Mouse (Mus musculus) MEL (cell line): ENCODE data around the gene 9030612E09Rik. TPM values are rescaled to one million over a fixed set of nuclear protein-coding genes. Genes with fewer than 3 reads are reported as not detected.

Experiments
- DNase-seq: peaks from one replicate; pipeline ENCODE4 v3.0.0; 2011; ENCODE audit warnings: low read depth, low spot score
- H3K27ac ChIP-seq: 2 replicates; pipeline ENCODE4 v1.5.1; 2012; ENCODE audit warnings: low read depth, mild to moderate bottlenecking, control low read depth, low read length, moderate library complexity; ENCODE audit not compliant: control insufficient read depth
- H3K27me3 ChIP-seq, 2 experiments: fragments of 150-350 bp in 1 of 2; sonication (generic) in 1 of 2; 2 replicates each; pipeline ENCODE4 v1.6.1; 2012; ENCODE audit warnings: low read length in 2 of 2, mild to moderate bottlenecking in 2 of 2, improper control_type of control experiment in 1 of 2, moderate library complexity in 1 of 2; ENCODE audit not compliant: insufficient read depth in 2 of 2, control insufficient read depth in 1 of 2
- H3K36me3 ChIP-seq, 2 experiments: 2 replicates each; pipeline ENCODE4 v1.6.1; 2012 to 2014; ENCODE audit warnings: low read length in 2 of 2, improper control_type of control experiment in 1 of 2, inconsistent platforms in 1 of 2, mild to moderate bottlenecking in 1 of 2; ENCODE audit not compliant: insufficient read depth in 2 of 2, control insufficient read depth in 1 of 2
- H3K4me1 ChIP-seq, 2 experiments: fragments of 150-350 bp in 1 of 2; sonication (generic) in 1 of 2; 2 replicates each; pipeline ENCODE4 v1.6.1; 2012; ENCODE audit warnings: low read length in 2 of 2, improper control_type of control experiment in 1 of 2, mild to moderate bottlenecking in 1 of 2; ENCODE audit not compliant: insufficient read depth in 2 of 2, control insufficient read depth in 1 of 2
- H3K4me3 ChIP-seq, 2 experiments: fragments of 150-350 bp in 1 of 2; sonication (generic) in 1 of 2; 2 replicates each; pipeline ENCODE4 v1.5.1; 2012; ENCODE audit warnings: low read depth in 2 of 2, low read length in 2 of 2, mild to moderate bottlenecking in 2 of 2, moderate library complexity in 2 of 2, control low read depth in 1 of 2, improper control_type of control experiment in 1 of 2; ENCODE audit not compliant: control insufficient read depth in 1 of 2, insufficient read depth in 1 of 2
- H3K79me2 ChIP-seq: 2 replicates; pipeline ENCODE4 v1.6.1; 2012; ENCODE audit warnings: mild to moderate bottlenecking, low read length, moderate library complexity; ENCODE audit not compliant: control insufficient read depth, poor library complexity, insufficient read depth
- H3K9ac ChIP-seq: 2 replicates; pipeline ENCODE4 v1.6.1; 2012; ENCODE audit warnings: low read depth, mild to moderate bottlenecking, control low read depth, low read length, moderate library complexity; ENCODE audit not compliant: control insufficient read depth, poor library complexity, severe bottlenecking
- H3K9me3 ChIP-seq: fragments of 150-350 bp; sonication (generic); replicated peaks from 2 replicates; pipeline ENCODE4 v1.6.1; 2012; ENCODE audit warnings: mild to moderate bottlenecking, low read length, improper control_type of control experiment, moderate library complexity; ENCODE audit not compliant: insufficient read depth
- CHD1 ChIP-seq: IDR thresholded peaks from 2 replicates; pipeline ENCODE4 v1.6.1; 2012; ENCODE audit warnings: low read depth, mild to moderate bottlenecking, inconsistent platforms, low read length, improper control_type of control experiment
- CHD2 ChIP-seq: IDR thresholded peaks from 2 replicates; pipeline ENCODE4 v1.6.1; 2011; ENCODE audit warnings: low read length, improper control_type of control experiment
- GATA1 ChIP-seq: IDR thresholded peaks from 2 replicates; pipeline ENCODE4 v1.6.1; 2011; ENCODE audit warnings: low read depth, low read length, improper control_type of control experiment
- HCFC1 ChIP-seq: IDR thresholded peaks from 2 replicates; pipeline ENCODE4 v1.6.1; 2012; ENCODE audit warnings: low read depth, mild to moderate bottlenecking, inconsistent platforms, low read length, improper control_type of control experiment, moderate library complexity
- MAFK ChIP-seq: IDR thresholded peaks from 2 replicates; pipeline ENCODE4 v1.6.1; 2011; ENCODE audit warnings: low read depth, mild to moderate bottlenecking, low read length, improper control_type of control experiment, borderline replicate concordance
- MAX ChIP-seq: IDR thresholded peaks from 2 replicates; pipeline ENCODE4 v1.6.1; 2011; ENCODE audit warnings: low read length, improper control_type of control experiment
- MAZ ChIP-seq: IDR thresholded peaks from 2 replicates; pipeline ENCODE4 v1.6.1; 2012; ENCODE audit warnings: low read depth, mild to moderate bottlenecking, inconsistent platforms, low read length, improper control_type of control experiment
- MXI1 ChIP-seq: IDR thresholded peaks from 2 replicates; pipeline ENCODE4 v1.6.1; 2011; ENCODE audit warnings: mild to moderate bottlenecking, low read depth, low read length, improper control_type of control experiment
- NELFE ChIP-seq: IDR thresholded peaks from 2 replicates; pipeline ENCODE4 v1.6.1; 2011; ENCODE audit warnings: low read depth, low read length, improper control_type of control experiment
- RAD21 ChIP-seq: IDR thresholded peaks from 2 replicates; pipeline ENCODE4 v1.6.1; 2011; ENCODE audit warnings: mild to moderate bottlenecking, low read depth, low read length, improper control_type of control experiment
- UBTF ChIP-seq: IDR thresholded peaks from 2 replicates; pipeline ENCODE4 v1.6.1; 2012; ENCODE audit warnings: low read depth, mild to moderate bottlenecking, inconsistent platforms, low read length, improper control_type of control experiment, moderate library complexity, borderline replicate concordance; ENCODE audit not compliant: insufficient read depth
- USF1 ChIP-seq: IDR thresholded peaks from 2 replicates; pipeline ENCODE4 v1.6.1; 2014; ENCODE audit warnings: low read depth, mild to moderate bottlenecking, inconsistent platforms, low read length, improper control_type of control experiment, moderate library complexity
- USF2 ChIP-seq, 2 experiments: IDR thresholded peaks; 2 replicates each; pipeline ENCODE4 v1.6.1; 2011 to 2012; ENCODE audit warnings: improper control_type of control experiment in 2 of 2, low read length in 2 of 2, borderline replicate concordance in 1 of 2, inconsistent platforms in 1 of 2, low read depth in 1 of 2, mild to moderate bottlenecking in 1 of 2; ENCODE audit not compliant: insufficient read depth in 1 of 2
- ZC3H11A ChIP-seq: IDR thresholded peaks from 2 replicates; pipeline ENCODE4 v1.6.1; 2012; ENCODE audit warnings: low read depth, mild to moderate bottlenecking, inconsistent platforms, low read length, improper control_type of control experiment
- ZKSCAN1 ChIP-seq: IDR thresholded peaks from 2 replicates; pipeline ENCODE4 v1.6.1; 2012; ENCODE audit warnings: low read depth, mild to moderate bottlenecking, inconsistent platforms, low read length, improper control_type of control experiment, moderate library complexity
- polyA plus RNA-seq, 2 experiments: library from polyadenylated mRNA; stranded (reverse) in 1 of 2; unstranded in 1 of 2; fragments of >175 nt in 1 of 2; fragments of >200 nt in 1 of 2; gene quantifications; 2 replicates each; pipeline versions ENCODE4 v1.2.1 to v1.2.4; 2012; ENCODE audit warnings: low replicate concordance in 2 of 2, low read depth in 1 of 2; ENCODE audit not compliant: insufficient read length in 2 of 2, insufficient read depth in 1 of 2, missing spikeins in 1 of 2
- total RNA-seq: library from RNA; depleted of rRNA; stranded (reverse); fragments of 300-350 nt; gene quantifications from 2 replicates; pipeline ENCODE4 v1.2.3, GENCODE M21; 2012

9030612E09Rik gene
- total and polyA plus RNA-seq, 3 experiments: not detected

GRCm38 (mm10) chr10:43173141-43173827, 1.2 kb upstream of the 9030612E09Rik start:
- no peaks in the 10 kb centered on the region for H3K4me1 ChIP-seq
- peaks cover under 1 to 4% of the 10 kb centered on the region in 2 experiments; a peak in 3 of 4 replicates for H3K27me3 ChIP-seq
- no peak overlapping the region for H3K27ac ChIP-seq
- H3K79me2 ChIP-seq: no peaks in the 10 kb centered on the region
- DNase-seq: no peak
- TF ChIP-seq USF1: no peak
- TF ChIP-seq USF2 (IDR thresholded peaks at IDR 0.05; ENCODE audit: borderline replicate concordance in 1 of 2, insufficient read depth in 1 of 2, low read depth in 1 of 2, low read length in 2 of 2): no peak
- no peak for TF ChIP-seq HCFC1
- no peaks in the 10 kb centered on the region for H3K36me3 ChIP-seq
- H3K4me3 ChIP-seq: no peak overlapping the region
- no peaks in the 10 kb centered on the region for H3K9me3 ChIP-seq
- no peak overlapping the region for H3K9ac ChIP-seq

GRCm38 (mm10) chr10:43173828-43174325, 627 bp upstream of the 9030612E09Rik start:
- no peak overlapping the region for H3K9ac ChIP-seq
- H3K36me3 ChIP-seq: no peaks in the 10 kb centered on the region
- H3K4me3 ChIP-seq: no peak overlapping the region
- H3K27ac ChIP-seq: no peak overlapping the region
- TF ChIP-seq MAZ (no peak), CHD2 (no peak), MAFK (no peak), ZC3H11A (no peak), CHD1 (no peak), UBTF (no peak), MXI1 (no peak), GATA1 (no peak), RAD21 (no peak), ZKSCAN1 (no peak), NELFE (no peak), MAX (no peak), USF2 (IDR thresholded peaks at IDR 0.05; ENCODE audit: borderline replicate concordance in 1 of 2, insufficient read depth in 1 of 2, low read depth in 1 of 2, low read length in 2 of 2) (no peak)
- no peaks in the 10 kb centered on the region for H3K9me3 ChIP-seq
- DNase-seq: no peak
- no peaks in the 10 kb centered on the region for H3K79me2 ChIP-seq
- H3K27me3 ChIP-seq: peaks cover 2 to 4% of the 10 kb centered on the region in 2 experiments; a peak in 3 of 4 replicates
- no peaks in the 10 kb centered on the region for H3K4me1 ChIP-seq
